Mouse (Mus musculus) C2C12 (cell line): ENCODE measurements around the gene Dram1.

ENCODE experiments used
- CEBPB ChIP-seq: IDR thresholded peaks from one replicate; pipeline ENCODE4 v1.6.1; 2011; ENCODE audit warnings: low read depth, mild to moderate bottlenecking, control low read depth, moderate library complexity
- CTCF ChIP-seq: IDR thresholded peaks from one replicate; pipeline ENCODE4 v1.5.1; 2011; ENCODE audit not compliant: control insufficient read depth, insufficient read depth, insufficient read length
- FOSL1 ChIP-seq: IDR thresholded peaks from one replicate; pipeline ENCODE4 v1.8.0; 2011; ENCODE audit warnings: mild to moderate bottlenecking, low read length; ENCODE audit not compliant: poor library complexity, insufficient read depth, severe bottlenecking
- MYOD1 ChIP-seq: IDR thresholded peaks from one replicate; pipeline ENCODE4 v1.6.1; 2011; ENCODE audit warnings: low read depth; ENCODE audit not compliant: control insufficient read depth, insufficient read length
- USF1 ChIP-seq: IDR thresholded peaks from one replicate; pipeline ENCODE4 v1.6.1; 2011; ENCODE audit warnings: low read depth, mild to moderate bottlenecking, control low read depth, moderate library complexity

DNA sequence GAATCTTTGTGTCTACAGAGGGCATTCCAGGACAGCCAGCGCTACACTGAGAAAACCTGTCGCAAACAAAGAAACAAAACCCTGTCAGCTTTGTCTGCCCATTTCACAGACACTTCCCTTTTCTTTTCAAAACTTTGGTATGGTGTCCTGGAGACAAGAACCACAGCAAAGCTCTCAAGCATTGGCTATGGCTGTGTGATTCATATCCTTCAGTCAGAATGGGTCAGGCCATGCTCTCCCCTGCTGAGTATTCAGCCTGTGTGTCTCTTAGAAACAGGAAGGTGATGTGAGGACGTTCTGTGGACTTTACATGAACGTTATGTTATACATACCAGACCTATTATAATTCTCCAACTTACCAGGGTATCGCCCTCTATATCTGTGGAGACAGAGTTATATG is 38.8 kb upstream of the Dram1 start:
- no peak for TF ChIP-seq MYOD1
- TF ChIP-seq CEBPB: no peak
- no peak for TF ChIP-seq CTCF
- TF ChIP-seq FOSL1: no peak
- TF ChIP-seq USF1: no peak
